Mouse (Mus musculus) heart, postnatal 14 days (tissue): Measurements from ENCODE around the gene Car15. TPM values are rescaled to one million over a fixed set of nuclear protein-coding genes. Genes with fewer than 3 reads are reported as not detected.
A peak's percentile ranks its signal among the peaks of the same experiment; 100 is the strongest.

Experiments
- DNase-seq, 2 experiments: peaks; one replicate each; pipeline ENCODE4 v3.0.0; 2021 to 2022
- intact Hi-C: fragments of 180-260 bp; cut with DNase I; formaldehyde crosslinking; loops from one replicate; pipeline ENCODE4 v1.15.1; 2025
- total RNA-seq, 2 experiments: library from RNA; stranded (reverse); gene quantifications; 2 replicates each; pipeline ENCODE4 v1.2.3; 2021

Car15 gene
- total RNA-seq, 2 experiments from 2014 or later: 1.5 to 2.5 TPM

DNA sequence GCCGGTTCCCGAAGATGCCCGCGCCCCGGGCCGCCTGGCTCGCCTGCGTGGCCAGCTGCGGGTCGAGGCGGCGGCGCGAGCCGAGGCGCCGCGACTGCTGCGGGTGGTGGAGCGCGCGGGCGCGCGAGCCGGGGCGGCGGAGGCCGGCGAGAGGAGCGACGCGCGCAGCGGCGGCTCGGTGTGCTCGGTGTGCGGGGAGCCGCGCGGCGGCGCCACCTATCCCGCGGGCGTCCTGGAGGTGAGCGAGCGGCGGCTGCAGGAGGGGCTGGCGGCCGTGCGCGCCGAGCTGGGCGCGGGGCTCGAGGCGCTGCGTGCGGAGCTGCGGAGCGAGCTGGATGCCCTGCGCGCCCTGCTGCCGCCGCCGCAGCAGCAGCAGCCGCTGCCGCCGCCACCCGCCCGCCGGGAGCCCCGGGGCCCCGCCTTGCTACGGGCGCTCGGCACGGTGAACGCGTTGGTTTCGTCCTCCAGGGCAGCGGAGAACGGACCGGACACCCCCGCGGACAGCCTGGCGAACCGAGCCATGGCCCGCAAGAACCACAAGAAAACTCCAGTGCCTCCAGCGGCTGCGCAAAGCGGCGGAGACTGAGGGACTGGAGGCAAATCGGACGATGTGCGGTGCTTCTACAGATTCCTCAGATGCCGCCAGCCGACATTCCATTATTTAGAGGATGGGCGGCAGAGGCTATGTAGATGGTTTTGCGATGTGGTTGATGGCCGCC lies 4.3 kb downstream of the Car15 start:
- intact Hi-C loops: no loop called here
- peak; percentile 25 to 35 for DNase-seq

DNA sequence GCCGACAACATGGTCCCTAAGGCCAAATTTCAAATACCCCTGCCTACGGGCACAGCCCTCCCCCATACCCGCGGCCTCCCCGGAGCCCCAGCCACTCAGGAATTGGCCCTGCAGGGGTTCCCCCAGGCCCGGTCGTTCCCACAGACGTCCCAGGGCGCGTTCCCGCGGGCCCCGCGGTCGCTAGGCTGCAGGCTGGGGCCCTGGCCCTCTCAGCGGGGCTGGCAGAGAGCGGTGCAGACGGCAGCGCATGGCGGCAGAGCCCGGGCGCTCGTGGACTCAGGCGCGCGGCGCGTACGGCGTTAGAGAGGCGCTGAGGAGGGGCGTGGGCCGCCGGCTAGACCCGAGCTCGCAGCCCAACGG lies 4.9 kb downstream of the Car15 start:
- DNase-seq: peak; percentile 22 to 23
- intact Hi-C loops: no loop called here

DNA sequence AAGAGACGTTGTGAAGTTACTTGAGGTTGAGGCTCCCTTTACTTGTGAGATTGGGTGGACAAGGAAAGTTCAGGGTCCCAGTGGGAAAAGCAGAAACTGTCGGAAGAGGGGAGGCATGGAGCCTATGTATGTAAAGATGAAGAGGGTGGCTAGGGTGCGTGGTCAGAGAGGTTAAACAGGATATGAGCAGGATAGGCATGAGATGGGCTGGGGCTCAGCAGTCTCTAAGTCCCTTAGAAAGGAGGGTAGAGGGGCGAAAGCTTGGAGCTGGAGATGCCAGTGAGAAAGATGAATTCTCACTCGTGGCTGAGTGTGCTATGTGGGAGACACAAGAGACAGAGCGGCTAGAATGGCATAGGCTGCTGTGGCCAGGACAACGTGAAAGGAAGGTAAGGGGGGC lies 5.3 kb downstream of the Car15 start, which contains the start of gene B830017H08Rik:
B830017H08Rik (plus strand) TSS at position 301 of the 400 bp plus-strand sequence.
- intact Hi-C loops: no loop called here
- DNase-seq: no peak

DNA sequence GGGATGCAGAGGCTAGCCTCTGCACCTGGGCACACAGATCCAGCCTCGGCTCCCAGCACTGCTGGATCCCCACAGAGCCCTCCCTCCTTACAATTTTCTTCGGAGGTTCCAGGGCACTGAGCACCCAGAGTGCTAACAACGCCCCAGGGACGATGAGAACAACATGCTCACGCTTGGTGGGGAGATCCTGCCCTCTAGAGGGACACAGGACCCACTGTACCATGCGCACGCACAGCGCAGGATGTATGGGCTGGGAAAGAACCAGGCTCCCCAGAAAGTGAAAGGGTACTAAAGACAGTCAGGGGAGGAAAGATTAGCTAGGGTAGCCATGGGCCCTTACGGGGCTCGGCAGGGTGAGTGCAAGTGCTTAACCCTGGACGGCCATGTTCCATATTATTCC lies 6.4 kb downstream of the Car15 start:
- intact Hi-C loops: no loop called here

GRCm38 (mm10) chr16:17830385-17831178 lies 7.6 kb downstream of the Car15 start:
- intact Hi-C loops: no loop called here

More for the DNA sequence above, 6.4 kb downstream of the Car15 start:
- DNase-seq: no peak

DNA sequence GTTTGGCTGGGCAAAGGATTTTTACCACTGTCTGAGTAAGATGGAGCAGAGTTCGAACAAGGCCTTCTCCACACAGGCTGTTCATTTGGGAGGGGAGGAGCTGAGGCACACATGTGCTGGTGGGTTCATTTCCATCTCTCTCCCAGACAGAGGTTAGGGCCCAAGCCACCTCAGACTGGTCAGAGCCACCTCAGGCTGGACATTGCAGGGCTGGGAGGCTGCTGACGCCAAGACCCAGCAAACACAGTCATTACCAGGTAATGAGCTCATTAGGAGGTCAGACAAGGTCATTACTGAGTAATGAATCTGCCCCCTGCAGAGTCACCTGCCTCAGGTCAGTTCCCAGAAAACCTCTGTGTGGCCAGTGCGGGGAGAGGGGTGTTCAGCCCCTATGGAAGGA lies 9.3 kb downstream of the Car15 start:
- intact Hi-C loops: no loop called here
- DNase-seq: no peak

More at GRCm38 (mm10) chr16:17830385-17831178, 7.6 kb downstream of the Car15 start:
- DNase-seq: no peak

- DNase-seq: no peak
- intact Hi-C loops: no loop called here
Measured at GRCm38 (mm10) chr16:17828229-17828628, 9.9 kb downstream of the Car15 start.

- intact Hi-C loops: no loop called here
- no peak for DNase-seq
Measured at GRCm38 (mm10) chr16:17826500-17826899, 11.7 kb downstream of the Car15 start.

DNA sequence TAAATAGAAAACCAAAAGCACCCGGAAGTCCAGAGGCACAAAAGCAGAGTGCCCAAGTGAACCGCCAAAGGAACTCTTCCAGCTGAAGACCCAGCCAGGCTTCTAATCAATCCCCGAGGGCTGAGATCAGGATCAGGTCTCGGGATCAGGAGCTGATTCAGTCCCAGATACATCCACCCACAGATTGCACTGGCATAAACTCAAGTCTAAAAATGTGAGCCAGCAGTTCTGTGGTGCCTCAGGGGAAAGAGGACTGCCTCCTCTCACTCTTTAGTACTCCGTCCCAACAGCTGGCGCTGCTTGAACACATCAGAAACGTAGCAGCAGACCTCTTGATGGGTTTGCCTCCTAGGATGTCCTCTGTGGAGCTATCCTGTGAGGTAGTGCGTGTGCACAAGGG lies 21.6 kb downstream of the Car15 start:
- intact Hi-C loops: no loop called here
- no peak for DNase-seq

DNA sequence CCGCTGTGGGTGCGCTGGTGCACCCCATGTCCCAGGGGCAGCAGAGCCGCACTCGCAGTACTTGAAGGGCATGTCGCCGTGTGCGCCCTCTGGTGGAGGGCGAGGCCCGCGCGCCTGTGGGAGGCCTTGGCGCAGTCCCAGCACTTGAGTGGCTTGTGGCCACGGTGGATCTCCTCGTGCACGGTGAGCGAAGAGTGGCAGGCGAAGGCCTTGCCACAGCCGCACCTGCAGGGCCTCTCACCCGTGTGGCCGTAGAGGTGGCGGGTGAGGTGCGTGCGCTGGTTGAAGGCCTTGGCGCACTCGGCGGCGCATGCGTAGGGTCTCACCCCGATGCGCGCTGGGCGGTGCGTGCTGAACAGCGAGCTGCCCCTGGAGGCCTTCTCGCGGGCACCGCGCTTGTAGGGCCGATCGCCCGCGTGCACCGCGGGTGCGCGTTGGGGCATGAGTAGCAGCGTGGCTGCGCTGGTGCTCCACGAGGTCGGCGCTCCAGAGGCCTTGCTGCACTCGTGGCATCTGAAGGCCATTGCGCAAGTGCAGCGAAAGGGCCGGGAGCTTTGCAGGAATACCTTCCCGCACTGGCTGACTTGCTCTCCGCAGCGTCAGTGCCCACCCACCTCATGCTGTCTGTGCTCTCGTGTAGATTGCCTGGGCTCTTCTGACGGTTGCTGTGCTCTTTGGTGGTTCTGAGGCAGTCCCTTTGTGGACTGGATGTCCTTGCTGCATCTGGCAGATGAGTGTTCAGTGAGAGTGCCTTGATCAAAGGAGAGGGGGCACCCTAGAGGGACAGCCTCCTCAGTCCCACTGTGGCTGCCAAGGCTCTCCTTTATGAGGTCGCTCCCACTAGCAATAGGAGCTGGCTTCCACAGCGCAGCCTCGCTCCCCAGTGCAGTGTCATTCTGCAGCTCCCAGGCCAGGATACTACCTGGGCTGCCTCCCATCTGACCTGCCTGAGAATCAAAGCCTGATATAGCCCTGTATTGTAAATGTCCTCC lies 22.5 kb downstream of the Car15 start:
- intact Hi-C loops: no loop called here

GRCm38 (mm10) chr16:17813173-17813572 lies 25.0 kb downstream of the Car15 start:
- intact Hi-C loops: loop anchor here (2.0 kb wide), 2 partner anchors 28 to 254 kb away; no protein-coding TSS in a partner anchor
- DNase-seq: no peak

More for the DNA sequence above, 22.5 kb downstream of the Car15 start:
- DNase-seq: peak; percentile 75 to 78

GRCm38 (mm10) chr16:17812120-17812519 lies 26.0 kb downstream of the Car15 start:
- intact Hi-C loops: loop anchor here (1.0 to 2.0 kb wide), 3 partner anchors 27 to 253 kb away; no protein-coding TSS in a partner anchor
- DNase-seq: peak in 1 of 2 experiments; percentile 42

GRCm38 (mm10) chr16:17809711-17810110 lies 28.5 kb downstream of the Car15 start:
- intact Hi-C loops: loop anchor here (2.0 to 5.0 kb wide), 2 partner anchors 39 to 172 kb away; no protein-coding TSS in a partner anchor
- DNase-seq: peak; percentile 64 to 71

GRCm38 (mm10) chr16:17809125-17809524 lies 29.0 kb downstream of the Car15 start:
- DNase-seq: no peak
- intact Hi-C loops: loop anchor here (5.0 kb wide), 1 partner anchor 172 kb away; no protein-coding TSS in a partner anchor

GRCm38 (mm10) chr16:17807192-17808009 lies 30.8 kb downstream of the Car15 start:
- intact Hi-C loops: loop anchor here (5.0 kb wide), 1 partner anchor 170 kb away; no protein-coding TSS in a partner anchor
- DNase-seq: peak; percentile 85 to 88

DNA sequence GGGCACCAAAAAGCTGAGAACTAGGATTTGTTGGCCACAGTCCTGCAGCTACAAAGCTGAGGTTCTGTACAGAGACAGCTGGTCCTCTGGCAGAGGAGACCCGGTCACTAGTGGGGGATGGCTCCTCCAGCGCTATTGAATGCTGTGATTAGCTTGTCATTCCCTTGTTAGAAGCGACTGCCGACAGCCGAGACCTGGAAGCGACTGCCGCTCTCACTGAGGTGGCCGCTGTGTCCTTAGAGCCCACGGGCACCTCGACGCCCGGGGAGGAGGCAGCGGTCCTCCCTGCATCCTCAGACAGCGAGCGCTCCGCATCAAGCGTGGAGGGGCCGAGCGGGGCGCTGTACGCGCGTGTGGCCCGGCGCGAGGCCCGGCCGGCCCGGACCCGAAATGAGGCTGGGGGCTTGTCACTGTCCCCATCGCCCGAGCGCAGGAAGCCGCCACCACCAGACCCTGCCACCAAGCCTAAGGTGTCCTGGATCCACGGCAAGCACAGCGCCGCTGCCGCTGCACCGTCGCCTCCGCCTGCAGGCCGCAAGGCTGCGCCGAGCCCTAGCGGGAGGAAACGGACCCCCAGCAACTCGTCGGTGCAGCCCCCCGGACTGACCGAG lies 31.5 kb downstream of the Car15 start:
- peak in 1 of 2 experiments; percentile 43 for DNase-seq
- intact Hi-C loops: loop anchor here (5.0 kb wide), 1 partner anchor 169 kb away; no protein-coding TSS in a partner anchor

DNA sequence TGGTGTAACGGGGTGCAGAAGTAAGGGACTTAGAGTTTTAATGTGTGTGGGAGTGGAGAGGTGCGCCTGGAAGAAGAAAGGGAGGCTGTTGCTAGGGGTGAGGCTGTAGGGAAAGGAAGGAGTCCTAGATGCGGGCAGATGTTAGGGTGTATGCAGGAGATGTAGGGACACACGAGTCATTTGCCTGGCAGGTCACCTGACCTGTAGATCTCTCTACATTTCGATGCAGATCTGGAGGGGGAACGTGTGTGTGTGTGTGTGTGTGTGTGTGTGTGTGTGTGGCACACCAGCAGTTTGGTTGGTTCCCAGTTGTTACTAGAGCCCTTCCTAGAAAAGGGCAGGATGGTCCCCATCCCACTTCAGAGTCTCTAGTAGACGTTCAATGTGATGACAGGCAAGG lies 33.2 kb downstream of the Car15 start:
- intact Hi-C loops: loop anchor here (5.0 kb wide), 1 partner anchor 168 kb away; no protein-coding TSS in a partner anchor
- no peak for DNase-seq

- DNase-seq: no peak
- intact Hi-C loops: no loop called here
Measured at GRCm38 (mm10) chr16:17804449-17804912, 33.7 kb downstream of the Car15 start.
